In the genomic region with DNA sequence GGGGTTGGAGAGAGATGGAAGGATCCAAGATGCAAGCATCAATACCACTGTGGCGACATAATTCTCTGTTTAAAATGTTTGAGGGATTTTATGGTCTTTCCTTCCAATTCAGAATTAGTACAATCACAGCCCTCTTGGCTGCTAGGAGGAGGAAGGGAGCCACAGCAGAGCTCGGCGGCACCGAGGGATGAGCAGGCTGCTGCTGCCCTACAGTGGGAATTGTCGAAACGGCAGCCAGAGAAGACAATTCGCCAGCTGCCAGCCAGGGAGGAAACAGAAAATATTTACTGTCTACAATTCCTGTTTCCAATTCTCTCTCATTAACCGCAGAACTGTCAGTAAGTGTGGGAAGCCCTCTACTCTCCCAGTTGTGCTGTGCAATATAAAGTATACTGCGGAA, we compare ENCODE assay signal across 8 mouse cellular contexts. TPM values are rescaled to one million over a fixed set of nuclear protein-coding genes. Genes with fewer than 3 reads are reported as not detected.
DNase-seq lines count a peak whose midpoint lies in the region; ATAC-seq and TF ChIP-seq lines count a peak whose summit lies in the region.
"Had no signal": no experiment of that assay in that cellular context is flagged by ENCODE, and none has a peak within 500 bp of the region (broad histone marks: within the 10 kb centered on the region; RNA-seq: fewer than 3 reads in every experiment).

No protein-coding gene starts in this region.

- peak; percentile 64 for DNase-seq in layer of hippocampus, adult 11-12 months (ENCODE audit: low spot score)
- DNase-seq in layer of hippocampus, adult 9-10 months (ENCODE audit: low spot score): no peak
- DNase-seq in brain, embryonic 14.5 days (ENCODE audit: low read depth): peak; percentile 87
- DNase-seq in left cerebral cortex, postnatal 10 days (ENCODE audit: extremely low spot score in 1 of 2, low spot score in 2 of 2): peak; percentile 59 to 69

- H3K9me3 ChIP-seq in forebrain, embryonic 15.5 days: no peaks in the 10 kb centered on the region
- no peaks in the 10 kb centered on the region for H3K9me3 ChIP-seq in neural tube, embryonic 14.5 days (ENCODE audit: control insufficient read depth, low read length)
- H3K9me3 ChIP-seq: limb, embryonic 15.5 days had no signal

- H3K4me1 ChIP-seq in forebrain, embryonic 15.5 days: peaks cover 7% of the 10 kb centered on the region; the same call in 1 of the 2 replicates
- H3K4me1 ChIP-seq in neural tube, embryonic 14.5 days (ENCODE audit: control insufficient read depth, insufficient read depth, low read length): peaks cover 17% of the 10 kb centered on the region

- no peaks in the 10 kb centered on the region for H3K27me3 ChIP-seq in forebrain, embryonic 15.5 days
- H3K27me3 ChIP-seq in neural tube, embryonic 14.5 days (ENCODE audit: control insufficient read depth, insufficient read depth, low read length): no peaks in the 10 kb centered on the region
- H3K27me3 ChIP-seq: limb, embryonic 15.5 days had no signal

- H3K4me2 ChIP-seq in forebrain, embryonic 15.5 days (replicated peaks): no peak overlapping the region
- no peak overlapping the region for H3K4me2 ChIP-seq in neural tube, embryonic 14.5 days (ENCODE audit: low read depth, low read length)
- H3K4me2 ChIP-seq: limb, embryonic 15.5 days had no signal

- intact Hi-C loops in left cerebral cortex, postnatal 10 days (cut with DNase I): loop anchor here (5.0 kb wide), 2 partner anchors 475 to 490 kb away; no protein-coding TSS in a partner anchor

- TF ChIP-seq POLR2A in brain, embryonic 14.5 days (IDR thresholded peaks at IDR 0.05; ENCODE audit: borderline replicate concordance, extremely low read depth, insufficient read depth, insufficient read length, poor library complexity, severe bottlenecking): no peak

- 36% methylated on average over 9 of the region's 9 CpGs for WGBS in forebrain, embryonic 15.5 days
- 23% methylated on average over 9 of the region's 9 CpGs for WGBS in neural tube, embryonic 14.5 days

- H3K4me3 ChIP-seq in forebrain, embryonic 15.5 days: no peak overlapping the region
- H3K4me3 ChIP-seq in neural tube, embryonic 14.5 days (ENCODE audit: low read depth, low read length): no peak overlapping the region
- H3K4me3 ChIP-seq: limb, embryonic 15.5 days had no signal

- peak; percentile 86 for ATAC-seq in forebrain, embryonic 15.5 days (replicated peaks)
- peak; percentile 75 for ATAC-seq in neural tube, embryonic 14.5 days (ENCODE audit: low read depth)
- ATAC-seq in megakaryocyte progenitor cell, adult 5-6 weeks (replicated peaks; ENCODE audit: poor library complexity): no peak

- no peak overlapping the region for H3K27ac ChIP-seq in forebrain, embryonic 15.5 days (replicated peaks)
- peak overlapping the region; percentile 24; the same call in 1 of the 2 replicates for H3K27ac ChIP-seq in neural tube, embryonic 14.5 days (ENCODE audit: low read depth, low read length)
- H3K27ac ChIP-seq: limb, embryonic 15.5 days had no signal

- H3K36me3 ChIP-seq in forebrain, embryonic 15.5 days: no peaks in the 10 kb centered on the region
- H3K36me3 ChIP-seq in neural tube, embryonic 14.5 days (ENCODE audit: control insufficient read depth, insufficient read depth, low read length): no peaks in the 10 kb centered on the region
- H3K36me3 ChIP-seq: limb, embryonic 15.5 days had no signal

- H3K9ac ChIP-seq in forebrain, embryonic 15.5 days (replicated peaks): no peak overlapping the region
- H3K9ac ChIP-seq in neural tube, embryonic 14.5 days (replicated peaks; ENCODE audit: low read depth, low read length): no peak overlapping the region
- H3K9ac ChIP-seq: limb, embryonic 15.5 days had no signal

- peak; percentile 88 for TF ChIP-seq CTCF in brain, embryonic 14.5 days (IDR thresholded peaks at IDR 0.05; ENCODE audit: borderline replicate concordance, extremely low read depth, insufficient read depth, insufficient read length)

RNA-seq across cellular contexts. Expression of gene Cartpt, which starts 58.3 kb away (rescaled TPM):
- 4.7 and 7.6 TPM in 2 replicates for polyA plus RNA-seq in brain, embryonic 14.5 days (2012; rRNA removed)
- polyA plus RNA-seq in forebrain, embryonic 15.5 days (2015; fragmentation: Nextera tagmentation; extraction: Ambion mirVana): 1.3 and 3.2 TPM in 2 replicates
- 10 to 100 TPM; 33.0 to 35.6 TPM for total RNA-seq in left cerebral cortex, postnatal 10 days (2021)
- polyA plus RNA-seq in neural tube, embryonic 14.5 days (2014; fragmentation: Nextera tagmentation; extraction: Ambion mirVana): 65.5 and 114 TPM in 2 replicates
- not detected in 2 replicates for total RNA-seq in megakaryocyte progenitor cell, adult 5-6 weeks (2015)
- total RNA-seq in megakaryocyte progenitor cell, adult 5-6 weeks (2017): not detected in 2 replicates
